Mouse (Mus musculus): ENCODE results near the gene Usp49. TPM values are rescaled to one million over a fixed set of nuclear protein-coding genes. Genes with fewer than 3 reads are reported as not detected.

The Usp49 gene
- polyA plus RNA-seq, 1 experiment: 20.6 TPM

DNA sequence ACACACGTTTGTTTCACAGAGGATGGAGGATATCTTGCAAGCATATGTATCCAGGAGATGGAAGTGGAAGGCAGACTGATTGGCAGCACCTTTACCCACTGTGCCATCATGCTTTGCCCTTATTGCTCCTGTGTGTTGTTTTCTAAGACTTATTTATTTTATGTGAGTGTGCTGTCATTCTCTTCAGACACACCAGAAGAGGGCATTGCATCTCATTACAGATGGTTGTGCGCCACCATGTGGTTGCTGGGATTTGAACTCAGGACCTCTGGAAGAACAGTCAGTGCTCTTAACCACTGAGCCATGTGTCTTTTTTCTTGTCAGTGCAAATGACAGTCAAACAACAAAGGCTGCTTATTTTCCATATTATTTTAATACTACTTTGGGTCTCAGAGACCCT, 2.7 kb upstream of the Usp49 start:
- no peak for TF ChIP-seq GATA1 (IDR thresholded peaks at IDR 0.05; ENCODE audit: low read length)

DNA sequence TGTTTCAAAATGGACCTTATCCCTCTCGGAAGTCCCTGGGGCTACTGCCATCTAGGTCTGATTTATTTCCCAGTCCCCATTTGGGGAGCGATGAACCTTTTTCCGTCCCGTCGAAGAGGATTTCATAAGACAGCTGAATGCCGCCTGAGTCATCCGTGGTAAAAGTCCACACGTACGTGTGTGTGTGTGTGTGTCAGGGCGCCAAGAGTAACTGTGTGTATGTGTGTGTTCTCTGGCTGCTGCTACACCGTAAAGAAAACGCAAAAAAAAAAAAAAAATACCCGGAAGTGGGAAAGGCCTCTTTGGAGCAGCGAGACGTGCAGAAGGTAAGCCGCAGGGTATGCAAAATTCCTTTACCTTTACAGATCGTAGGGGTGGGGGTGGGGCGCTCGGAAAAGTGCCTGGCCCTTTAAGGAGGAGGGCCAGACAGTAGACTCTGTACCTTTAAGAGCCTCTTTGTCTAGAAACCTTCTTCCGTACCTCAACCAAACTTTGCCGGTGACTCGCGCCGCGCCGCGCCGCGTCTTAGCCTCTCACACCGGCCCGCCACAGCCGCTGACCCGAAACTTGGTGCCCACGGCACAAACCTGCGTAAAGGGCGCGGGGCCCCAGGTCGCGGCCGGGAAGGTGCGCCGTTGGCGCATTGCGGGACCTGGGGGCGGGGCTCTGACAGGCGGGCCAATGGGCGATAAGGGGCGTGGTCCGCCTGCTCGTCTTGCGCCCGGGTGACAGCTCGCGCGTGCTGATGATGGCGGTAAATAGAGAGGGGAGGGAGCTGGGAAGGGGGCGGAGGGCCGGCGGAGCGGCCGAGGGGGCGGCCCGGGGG, 1.4 kb upstream of the Usp49 start:
- TF ChIP-seq GATA1 (IDR thresholded peaks at IDR 0.05; ENCODE audit: low read length): no peak

DNA sequence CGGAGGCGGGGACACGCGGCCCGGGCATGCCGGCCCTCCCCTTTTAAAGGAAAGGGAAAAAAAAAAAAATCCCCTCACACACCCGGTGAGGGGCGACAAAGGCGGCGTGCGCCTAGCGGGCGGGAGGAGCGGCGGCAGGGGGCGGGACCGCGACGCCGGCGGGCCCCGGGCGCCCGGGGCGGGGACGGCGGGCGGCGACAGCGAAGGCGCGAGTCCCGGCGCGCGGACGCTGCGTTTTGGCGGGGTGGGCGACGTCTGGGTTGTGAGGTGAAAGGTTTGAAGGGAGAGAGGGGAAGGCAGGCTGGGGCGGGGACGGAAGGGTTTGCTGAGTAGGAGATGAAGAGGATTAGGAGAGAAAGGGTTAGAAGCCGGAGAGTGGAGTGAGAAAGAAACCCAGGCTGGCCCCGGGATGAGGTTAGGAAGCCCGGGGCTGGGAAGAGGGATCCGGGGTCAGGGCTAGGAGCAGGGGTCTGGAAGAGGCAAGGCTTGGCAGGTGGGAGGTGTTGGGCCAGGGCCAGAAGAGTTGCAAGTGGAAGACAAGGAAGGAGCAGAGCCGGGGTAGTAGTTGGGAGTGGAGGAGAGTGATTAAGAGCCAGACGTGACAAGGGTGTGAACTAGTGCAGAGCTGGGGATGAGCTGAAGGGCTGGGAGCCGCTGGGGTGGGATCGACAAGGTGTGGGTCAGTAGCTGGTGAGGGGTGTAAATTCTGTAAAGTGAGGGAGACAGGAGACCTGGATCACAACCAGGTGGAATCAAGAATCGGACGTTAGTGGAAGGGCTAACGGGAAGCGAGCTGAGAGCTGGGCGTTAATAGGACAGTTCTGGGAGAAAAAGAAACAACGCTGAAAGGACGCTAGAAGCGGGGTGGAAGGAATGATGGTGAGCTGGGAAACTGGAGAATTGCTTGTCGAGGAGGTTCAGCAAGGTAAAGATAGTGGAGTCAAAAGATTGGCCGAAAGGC, 493 bp upstream of the Usp49 start:
- TF ChIP-seq GATA1 (IDR thresholded peaks at IDR 0.05; ENCODE audit: low read length): no peak

DNA sequence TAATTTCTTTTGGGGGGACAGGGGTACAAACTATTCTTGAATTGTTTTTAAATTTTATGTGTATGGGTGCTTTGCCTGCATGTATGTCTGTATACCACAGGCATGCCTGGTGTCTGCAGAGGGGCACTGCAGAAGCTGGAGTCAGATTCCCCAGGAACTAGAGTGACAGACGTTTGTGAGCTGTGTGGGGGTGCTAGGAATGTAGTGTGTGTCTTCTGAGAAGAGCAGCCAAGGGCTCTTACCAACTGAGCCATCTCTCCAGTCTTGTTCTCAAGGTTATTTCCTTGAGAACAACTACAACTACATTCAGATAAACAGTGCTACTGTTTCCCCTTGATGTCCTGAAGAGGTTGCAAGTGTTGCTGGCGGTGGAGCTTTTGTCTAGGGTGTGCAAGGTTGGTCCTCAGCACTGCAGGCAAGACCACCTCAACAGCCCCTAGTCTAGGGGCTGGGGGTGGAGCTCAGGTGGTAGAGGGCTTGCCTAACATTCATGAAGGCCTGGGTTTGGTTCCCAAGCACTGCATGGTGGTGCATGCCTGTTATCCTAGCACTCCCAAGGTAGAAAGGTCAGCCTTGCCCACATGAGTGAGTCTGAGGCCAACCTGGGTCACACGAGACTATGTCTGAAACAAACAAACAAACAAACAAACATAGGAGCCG, 1.8 kb downstream of the Usp49 start:
- no peak for TF ChIP-seq GATA1 (IDR thresholded peaks at IDR 0.05; ENCODE audit: low read length)

DNA sequence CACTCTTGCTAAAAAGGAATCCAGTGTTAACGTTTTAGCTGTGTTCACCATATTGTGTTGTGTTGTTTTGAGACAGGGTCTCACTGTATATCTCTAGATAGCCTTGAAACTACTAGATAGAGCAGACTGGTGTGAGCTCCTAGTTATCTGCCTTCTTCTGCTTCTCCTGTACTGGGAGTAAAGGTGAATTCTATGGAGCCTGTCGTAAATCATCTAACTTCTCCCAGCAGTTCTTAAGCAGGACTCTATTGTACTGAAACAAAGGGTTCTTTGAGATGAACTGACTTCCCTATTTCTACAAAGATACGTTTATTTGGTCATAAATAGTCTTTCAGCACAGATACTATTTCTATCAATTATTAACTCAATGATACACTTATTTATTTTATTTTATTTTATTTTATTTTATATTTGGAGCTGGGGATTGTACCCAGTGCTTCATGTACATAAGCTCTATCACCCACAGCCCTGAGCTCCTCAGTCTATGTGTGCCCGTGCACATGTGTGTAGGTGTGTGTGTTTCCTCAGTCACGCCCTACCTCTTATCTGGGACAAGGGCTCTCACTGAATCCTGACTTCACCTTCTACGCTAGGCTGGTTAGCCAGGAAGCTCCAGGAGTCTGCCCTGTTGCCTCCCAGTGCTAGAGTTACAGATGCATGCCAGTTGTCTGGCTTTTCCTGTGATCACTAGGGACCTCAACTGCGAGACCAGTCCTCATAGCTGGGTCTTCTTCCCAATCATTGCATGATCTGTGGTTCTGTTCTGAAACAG, 3.7 kb downstream of the Usp49 start:
- TF ChIP-seq GATA1 (IDR thresholded peaks at IDR 0.05; ENCODE audit: low read length): no peak

DNA sequence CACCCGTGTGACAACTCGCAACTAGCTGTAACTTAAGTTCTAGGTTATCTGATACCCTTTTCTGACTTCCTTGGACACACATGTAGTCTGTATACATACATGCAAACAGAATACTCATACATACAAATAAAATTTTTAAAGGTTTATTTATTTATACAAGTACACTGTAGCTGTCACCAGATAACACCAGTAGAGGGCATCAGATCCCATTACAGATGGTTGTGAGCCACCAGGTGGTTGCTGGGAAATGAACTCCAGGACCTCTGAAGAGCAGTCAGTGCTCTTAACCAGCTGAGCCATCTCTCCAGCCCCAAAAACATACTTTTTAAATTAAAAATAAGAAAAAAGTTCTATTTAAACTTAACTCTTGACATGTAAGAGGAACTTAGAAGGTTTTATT, 12.5 kb downstream of the Usp49 start:
- TF ChIP-seq GATA1 (IDR thresholded peaks at IDR 0.05; ENCODE audit: low read length): no peak

DNA sequence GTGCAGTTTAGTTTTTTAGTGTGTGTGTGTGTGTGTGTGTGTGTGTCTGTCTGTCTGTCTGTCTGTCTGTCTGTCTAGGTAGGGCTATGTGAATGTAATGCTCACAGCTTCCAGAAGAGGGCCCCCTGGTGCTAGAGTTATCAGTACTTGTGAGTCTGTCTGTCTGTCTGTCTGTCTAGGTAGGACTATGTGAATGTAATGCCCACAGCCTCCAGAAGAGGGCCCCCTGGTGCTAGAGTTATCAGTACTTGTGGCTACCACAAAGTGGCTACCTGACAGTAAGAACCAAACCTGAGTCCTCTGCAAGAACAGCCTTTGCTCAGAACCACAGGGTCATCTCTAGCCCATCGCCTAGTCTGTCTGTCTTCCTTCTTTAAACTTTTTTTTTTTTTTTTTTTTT, 16.2 kb downstream of the Usp49 start:
- TF ChIP-seq GATA1 (IDR thresholded peaks at IDR 0.05; ENCODE audit: low read length): no peak

DNA sequence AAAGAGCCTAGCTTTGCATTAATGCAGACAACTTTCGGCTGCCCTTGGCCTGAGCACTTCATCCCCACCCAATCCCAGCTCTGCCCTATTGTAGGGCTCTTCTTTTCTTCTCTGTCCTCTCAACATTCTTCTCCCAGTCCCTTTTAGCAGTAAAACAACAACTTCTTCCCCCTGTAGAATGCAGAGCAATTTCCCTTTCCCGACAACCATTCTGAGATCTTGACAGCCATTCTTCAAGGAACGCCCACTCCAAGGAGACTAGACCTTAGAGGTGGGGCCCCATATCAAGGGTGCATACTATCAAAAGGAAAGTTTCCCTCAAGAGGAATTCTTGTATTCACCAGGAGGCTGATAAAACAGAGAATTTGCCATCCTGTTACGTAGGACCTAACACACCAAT, 18.5 kb downstream of the Usp49 start:
- no peak for TF ChIP-seq GATA1 (IDR thresholded peaks at IDR 0.05; ENCODE audit: low read length)

DNA sequence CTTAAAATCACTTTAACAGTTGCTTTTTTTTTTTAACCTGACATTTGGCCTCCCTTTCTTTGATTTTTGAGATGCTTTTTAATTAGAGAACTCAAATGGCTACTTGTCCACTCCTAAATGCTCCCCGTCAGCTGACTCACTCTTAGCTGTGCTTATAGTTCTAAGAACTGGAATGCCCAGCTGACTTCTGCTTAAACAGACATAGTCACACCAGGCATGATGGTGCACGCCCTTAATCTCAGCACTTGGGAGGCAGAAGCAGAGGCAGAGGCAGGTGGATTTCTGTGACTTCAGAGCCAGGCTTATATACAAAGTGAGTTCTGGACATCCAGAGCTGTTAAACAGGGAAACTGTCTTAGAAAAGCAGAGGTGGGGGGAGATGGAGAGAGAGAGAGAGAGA, 21.5 kb downstream of the Usp49 start:
- no peak for TF ChIP-seq GATA1 (IDR thresholded peaks at IDR 0.05; ENCODE audit: low read length)

DNA sequence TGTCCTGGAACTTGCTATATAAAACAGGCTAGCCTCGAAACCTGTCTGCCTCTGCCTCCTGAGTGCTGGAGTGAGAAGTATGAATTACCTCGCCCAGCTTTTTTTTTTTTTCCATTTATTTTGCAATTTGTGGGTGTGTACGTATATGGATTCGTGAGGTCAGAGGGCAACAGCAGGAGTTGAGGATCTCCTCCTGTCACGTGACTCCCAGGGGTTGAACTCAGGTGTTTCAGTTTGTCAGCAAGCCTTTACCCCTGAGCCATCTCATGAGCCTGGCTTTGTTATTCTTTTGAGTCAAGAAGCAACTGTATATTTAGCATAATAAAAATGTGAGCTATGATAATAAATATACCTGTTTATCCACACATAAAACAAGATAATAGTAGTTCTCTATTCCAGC, 25.2 kb downstream of the Usp49 start:
- TF ChIP-seq GATA1 (IDR thresholded peaks at IDR 0.05; ENCODE audit: low read length): no peak

DNA sequence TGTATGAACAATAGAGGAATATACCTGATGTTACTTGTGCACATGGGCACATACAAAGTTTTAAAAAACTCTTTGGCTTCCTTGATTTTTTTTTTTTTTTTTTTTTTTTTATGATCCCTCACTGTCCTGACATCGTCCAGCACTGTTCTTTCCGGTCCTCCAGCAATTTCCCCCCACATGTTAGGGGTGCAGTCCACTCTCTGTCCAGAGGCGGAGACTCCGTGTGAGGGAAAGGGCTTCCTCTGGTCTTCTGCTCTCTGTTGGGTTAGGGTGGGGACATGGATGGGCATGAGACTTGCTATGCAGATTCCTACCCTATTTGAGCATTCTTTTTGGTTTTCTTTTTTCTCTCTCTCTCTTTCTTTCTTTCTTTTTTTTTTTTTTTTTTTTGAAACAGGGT, 27.4 kb downstream of the Usp49 start:
- TF ChIP-seq GATA1 (IDR thresholded peaks at IDR 0.05; ENCODE audit: low read length): no peak

DNA sequence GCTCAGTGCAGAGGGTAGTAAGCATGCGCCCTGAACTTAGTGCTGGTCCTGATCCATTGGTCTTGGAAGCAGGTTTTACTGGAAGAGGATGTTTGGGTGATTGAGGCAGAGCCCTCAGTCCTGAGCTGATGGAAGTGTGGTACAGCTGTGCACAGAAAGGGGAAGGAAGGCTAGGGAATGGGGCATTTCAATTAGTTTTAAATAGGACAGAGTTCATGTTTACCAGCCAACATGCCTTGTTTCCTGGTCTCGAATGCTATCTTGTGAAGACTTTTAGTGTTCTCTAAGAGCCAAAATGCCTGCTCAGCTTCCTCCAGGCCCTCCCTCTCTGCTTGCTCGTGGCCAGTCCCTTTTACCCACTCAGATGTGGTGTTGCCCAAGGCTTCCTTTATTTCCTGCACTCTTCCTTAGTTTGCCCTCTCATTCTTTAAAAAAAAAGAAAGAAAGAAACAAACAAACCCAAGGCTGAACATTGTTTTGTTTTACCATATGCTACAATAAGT, 28.3 kb downstream of the Usp49 start:
- no peak for TF ChIP-seq GATA1 (IDR thresholded peaks at IDR 0.05; ENCODE audit: low read length)

DNA sequence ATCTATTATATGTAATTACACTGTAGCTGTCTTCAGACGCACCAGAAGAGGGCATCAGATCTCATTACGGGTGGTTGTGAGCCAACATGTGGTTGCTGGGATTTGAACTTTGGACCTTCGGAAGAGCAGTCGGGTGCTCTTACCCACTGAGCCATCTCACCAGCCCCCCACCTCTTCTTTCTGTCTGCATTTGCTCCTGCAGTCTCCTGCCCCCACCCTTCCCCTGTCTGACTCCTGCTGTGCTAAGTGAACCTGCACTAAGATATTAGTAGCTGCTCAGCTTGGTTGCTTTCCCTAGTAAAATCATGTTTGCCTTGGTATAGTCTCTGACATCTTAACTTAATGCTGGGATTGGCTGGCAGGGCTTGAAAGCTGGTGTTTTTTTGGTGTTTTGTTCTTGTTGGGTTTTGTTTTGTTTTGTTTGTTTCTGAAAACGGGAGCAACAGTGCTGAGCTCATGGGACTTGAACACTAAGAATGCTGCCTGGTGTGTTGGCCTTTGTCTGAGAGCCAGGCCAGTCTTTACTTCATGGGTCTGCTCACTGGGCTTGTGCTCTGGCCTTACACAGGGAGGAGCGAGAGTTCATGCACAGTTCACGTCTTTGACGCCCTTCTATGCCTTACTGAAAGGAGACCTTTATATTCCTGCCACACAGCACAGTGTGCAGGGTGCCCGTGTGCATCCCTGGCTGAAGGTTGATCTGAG, 32.7 kb downstream of the Usp49 start:
- TF ChIP-seq GATA1 (IDR thresholded peaks at IDR 0.05; ENCODE audit: low read length): no peak

DNA sequence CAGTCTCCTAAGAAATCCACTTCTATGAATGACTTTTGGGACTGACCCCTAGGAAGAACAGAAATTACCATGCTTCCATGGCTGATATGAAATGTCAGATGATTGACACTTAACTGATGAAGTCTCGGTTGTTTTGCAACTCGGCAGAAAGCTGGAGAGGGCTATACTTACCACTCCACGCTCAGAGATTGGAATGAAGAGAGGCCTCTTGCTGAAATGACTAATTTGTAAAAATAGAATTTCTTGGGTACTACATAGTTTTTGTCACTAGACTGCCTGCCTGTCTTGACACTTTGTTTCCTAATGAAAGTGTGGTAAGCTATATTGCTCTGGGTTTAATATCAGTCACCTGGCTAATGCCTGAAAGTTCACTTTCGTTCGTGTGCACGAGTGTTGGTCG, 34.0 kb downstream of the Usp49 start:
- TF ChIP-seq GATA1 (IDR thresholded peaks at IDR 0.05; ENCODE audit: low read length): no peak
